Mouse (Mus musculus): ENCODE measurements around the gene Spns2. TPM values are rescaled to one million over a fixed set of nuclear protein-coding genes. Genes with fewer than 3 reads are reported as not detected.

Spns2 gene
- total RNA-seq, 2 experiments from 2014 or later, result 18.0 to 19.5 TPM

DNA sequence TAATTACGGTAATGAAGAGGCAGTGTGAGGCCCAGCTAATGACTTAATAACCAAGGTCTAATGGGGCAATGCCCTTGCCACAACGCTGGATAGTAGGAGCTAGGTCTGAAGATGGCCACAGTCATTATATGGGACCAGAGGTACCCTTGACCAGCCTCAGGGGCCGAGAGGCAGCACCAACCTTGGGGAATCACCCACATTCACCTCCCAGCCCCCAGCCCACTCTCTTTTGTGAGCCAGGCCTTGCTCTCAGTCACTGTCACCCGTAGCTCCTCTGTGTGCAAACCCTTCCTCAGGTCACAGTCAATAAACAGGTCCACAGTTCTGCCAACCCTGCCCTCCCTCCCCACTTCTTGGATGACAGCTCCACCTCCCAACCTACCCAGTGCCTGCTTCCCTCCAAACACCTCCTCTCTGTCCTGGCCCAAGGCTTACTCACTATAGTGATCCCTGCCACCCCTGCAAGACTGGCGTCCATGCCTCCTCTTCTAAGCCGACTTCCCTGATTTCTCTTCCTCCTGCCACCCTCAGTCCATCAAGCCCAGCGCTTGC, 13.6 kb downstream of the Spns2 start:
- intact Hi-C loops (cut with DNase I), result no loop called here
- DNase-seq, result no peak

DNA sequence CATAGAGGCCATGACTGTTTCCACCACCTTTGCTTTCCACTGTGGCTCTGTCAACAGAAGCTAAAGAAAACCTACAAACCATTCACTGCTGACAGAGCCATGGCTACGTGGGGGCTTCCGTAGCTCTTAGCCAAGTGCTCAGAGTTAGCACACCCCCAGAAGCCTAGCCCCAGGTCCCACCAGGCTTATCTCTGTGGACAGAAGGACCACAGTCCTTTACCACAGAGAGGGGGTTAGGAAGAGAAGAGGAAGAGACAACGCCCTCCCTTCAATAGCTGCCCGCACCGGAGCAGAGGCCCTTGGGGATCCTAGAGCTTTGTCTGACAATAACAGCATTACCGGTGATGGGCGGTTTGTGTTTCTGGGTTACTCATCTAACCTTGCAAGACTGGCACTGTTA, 14.3 kb downstream of the Spns2 start:
- intact Hi-C loops (cut with DNase I), result no loop called here
- no peak for DNase-seq

DNA sequence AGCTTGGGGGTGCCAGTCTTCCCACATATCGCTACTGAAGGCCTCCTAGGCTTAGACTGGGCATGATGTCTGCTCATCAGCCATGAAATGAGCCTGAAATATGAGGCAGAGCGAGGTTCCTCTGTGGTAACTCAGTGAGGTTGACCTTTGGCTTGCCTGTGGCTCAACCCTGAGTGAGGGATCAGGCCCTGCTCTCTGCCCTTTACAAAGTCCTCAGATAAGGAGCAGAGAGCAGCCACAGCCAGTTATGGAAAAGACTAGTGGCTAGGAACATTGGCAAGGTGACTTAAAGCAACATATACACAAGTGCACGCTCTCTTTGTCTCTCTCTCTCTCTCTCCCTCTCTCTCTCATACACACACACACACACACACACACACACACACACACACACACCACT, 14.8 kb downstream of the Spns2 start:
- DNase-seq, result no peak
- intact Hi-C loops (cut with DNase I), result no loop called here

DNA sequence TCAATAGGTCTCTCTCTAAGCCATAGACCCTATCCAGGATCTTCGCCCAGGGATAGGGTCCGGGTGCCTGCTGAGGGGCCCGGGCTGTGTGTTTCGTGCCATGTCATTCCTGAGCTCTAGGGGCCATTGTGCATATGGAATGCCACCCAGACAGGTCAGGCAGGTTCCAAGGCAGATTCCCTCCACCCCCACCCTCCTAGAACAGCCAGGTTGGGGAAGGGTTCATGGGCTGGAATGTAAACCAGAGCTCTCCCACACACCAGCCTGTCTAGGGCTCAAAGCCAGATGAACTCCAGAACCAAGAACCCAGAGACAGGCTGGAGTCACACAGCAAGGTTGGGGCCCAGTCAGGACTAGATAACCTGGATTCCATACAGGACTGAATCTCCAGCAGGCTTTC, 16.2 kb downstream of the Spns2 start:
- no peak for DNase-seq
- intact Hi-C loops (cut with DNase I), result no loop called here

DNA sequence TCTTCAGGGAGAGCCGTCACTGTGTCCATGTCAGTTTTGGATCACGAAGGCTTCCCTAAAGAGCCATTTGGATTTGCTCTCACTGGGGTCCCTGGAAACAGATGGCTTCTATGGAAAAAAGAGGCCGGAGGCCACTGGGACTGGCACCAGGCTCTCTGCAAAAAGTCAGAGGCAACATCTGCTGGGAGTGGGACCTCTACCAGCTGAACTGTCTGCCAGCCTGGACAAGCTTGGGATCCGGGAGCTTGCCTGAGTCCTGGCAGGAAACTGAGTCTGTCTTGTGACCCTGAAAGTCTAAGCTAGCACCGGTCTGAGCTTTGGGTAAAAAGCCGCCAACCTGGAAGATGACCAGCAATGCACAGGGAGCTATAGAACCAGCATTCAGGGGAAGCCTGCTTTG, 18.3 kb downstream of the Spns2 start:
- intact Hi-C loops (cut with DNase I), result no loop called here
- no peak for DNase-seq

DNA sequence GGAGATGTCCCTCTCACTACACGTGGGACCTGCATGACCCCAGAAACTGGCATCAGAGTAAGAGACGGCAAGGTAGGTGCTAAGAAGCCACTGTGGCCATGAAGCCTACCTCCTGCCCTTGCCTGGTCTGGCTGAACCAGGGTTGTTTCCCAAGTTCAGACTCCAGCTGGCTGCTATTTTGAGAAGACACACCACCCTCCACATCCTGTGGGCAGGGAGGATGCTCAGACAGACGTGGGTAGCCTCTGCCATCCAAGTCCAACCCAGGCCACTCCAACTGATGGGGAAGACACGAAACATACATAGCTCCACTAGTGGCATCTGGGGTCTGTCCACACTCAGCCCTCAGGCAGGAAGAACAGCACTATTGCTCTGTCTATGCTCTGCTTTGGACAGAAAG, 19.7 kb downstream of the Spns2 start:
- no peak for DNase-seq
- intact Hi-C loops (cut with DNase I), result no loop called here

DNA sequence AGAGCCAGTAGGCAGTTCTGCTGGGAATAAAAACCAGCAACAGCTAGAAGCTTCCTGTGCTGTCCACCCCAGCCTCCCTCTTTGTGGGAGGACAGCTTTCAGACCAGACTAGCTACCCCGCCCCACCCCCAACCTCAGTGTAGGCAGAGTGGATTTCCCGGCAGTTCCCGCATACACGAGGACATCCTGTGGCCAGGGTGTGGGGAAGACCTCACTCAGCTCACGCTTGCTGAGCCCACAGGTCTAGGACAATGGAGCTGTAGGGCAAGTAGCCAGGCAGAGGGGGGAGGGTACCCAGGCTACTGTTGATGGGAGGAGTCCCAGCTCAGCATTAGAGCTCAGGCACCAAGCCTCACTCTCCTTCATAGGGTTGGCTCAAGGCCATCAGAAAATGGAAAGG, 20.5 kb downstream of the Spns2 start:
- DNase-seq, result peak; percentile 85 to 87
- intact Hi-C loops (cut with DNase I), result loop anchor here (1.0 kb wide), 1 partner anchor 20 kb away; the partner anchor contains the start of gene Spns2

DNA sequence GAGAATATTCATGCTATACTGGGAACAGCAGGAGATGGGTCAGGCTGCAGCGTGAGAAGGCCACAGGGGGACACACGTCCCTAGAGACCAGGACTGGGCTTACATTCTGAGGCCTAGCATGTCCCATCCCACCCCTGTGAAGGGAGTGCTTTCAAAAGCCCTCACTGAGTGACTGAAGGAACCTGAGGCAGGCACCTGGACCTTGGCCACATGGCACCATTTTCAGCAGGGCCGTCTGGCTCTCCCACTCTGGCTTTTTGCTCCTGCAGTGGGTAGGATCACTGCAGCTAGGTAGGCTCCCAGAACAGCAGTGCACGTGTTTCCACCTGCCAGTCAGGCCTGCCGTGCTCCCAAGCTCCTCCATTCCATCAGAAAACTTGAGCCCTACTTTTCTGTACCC, 21.2 kb downstream of the Spns2 start:
- intact Hi-C loops (cut with DNase I), result no loop called here
- DNase-seq, result no peak

DNA sequence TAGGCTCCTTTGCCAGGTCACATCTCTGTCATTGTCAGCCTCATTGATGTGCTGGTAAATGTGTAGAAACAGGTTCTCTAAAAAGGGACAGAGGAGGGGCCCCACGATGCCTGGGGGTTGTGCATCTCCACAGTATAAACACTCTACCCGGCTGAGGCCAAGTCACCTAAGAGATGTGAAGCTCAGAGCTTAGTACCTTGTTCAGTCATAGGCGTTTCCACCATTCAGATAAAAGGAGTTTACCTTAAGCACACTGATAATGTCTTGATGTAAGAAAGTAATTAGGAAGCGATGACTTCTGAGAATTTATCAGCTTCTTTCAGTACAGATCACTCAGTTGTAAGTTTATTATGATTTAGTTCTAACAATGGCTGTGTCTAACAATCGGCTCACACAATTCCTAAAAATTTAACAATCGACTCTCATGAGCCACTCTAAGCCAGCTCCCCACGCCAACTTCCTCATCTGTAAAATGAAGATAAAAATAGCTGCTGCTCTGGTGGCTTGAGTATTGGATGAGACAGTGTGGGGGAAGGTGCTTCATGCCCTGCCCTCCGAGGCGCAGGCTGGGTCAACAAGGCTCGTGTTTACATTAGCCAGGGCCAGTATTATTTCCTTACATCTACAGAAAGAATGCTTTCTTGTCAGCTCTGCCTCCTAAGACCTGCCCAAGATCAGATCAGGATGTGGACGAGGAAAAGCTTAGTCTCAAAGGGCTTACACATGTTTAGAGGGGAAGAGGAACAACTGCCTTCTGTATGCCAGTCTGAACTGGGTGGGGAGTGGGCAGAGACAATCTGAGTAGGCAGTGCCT, 22.8 kb downstream of the Spns2 start:
- DNase-seq, result peak; percentile 51
- intact Hi-C loops (cut with DNase I), result no loop called here

DNA sequence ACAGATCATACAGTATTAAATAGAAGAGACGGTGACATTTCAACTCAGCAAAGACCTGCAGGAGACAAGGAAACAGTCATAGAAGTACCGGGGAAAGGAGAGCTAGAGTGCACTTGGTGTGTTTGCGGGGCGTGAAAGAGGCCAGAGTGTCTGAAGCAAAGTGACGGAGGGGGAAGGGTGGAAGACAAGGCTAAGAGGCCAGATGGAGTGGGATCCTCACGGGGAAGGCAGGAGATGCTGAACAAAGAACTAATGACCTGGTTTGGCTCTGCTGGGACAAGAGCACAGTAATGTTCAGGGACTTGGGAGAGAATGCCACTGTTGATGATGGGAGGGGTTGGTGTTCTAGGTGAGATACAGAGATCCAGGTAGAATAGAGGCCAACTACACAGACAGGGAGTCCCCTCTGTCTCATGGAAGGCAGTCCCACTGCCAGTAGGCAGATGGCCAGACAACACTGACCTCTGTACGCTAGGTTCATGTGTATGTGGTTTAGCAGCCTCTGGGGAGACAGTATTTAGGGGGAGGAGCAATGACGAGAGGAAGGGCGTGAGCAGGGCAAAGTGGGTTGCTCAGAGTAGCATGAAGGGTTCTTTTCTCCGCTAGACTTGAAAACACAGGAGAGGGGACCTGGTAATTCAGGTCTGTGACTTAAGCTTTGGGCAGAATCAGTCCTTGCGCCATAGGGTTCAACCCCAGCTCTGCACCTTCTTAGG, 23.6 kb downstream of the Spns2 start:
- no peak for DNase-seq
- intact Hi-C loops (cut with DNase I), result no loop called here

DNA sequence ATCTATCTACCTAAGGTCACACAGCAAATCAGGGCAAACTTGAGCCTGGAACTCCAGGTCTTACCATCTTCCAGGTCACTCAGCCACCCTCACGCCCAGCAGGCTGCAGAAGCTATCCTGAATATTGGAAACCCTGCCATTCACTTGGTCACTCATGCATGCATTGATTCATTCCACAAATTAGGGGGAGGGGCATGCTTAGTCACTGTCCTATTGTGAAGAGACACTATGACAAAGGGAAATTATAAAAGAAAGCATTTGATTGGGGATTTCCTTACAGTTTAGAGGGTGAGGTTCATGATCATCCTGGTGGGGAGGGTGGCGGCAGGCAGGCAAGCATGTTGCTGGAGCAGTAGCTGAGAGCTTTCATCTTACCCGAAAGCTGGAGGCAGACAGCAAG, 24.9 kb downstream of the Spns2 start:
- intact Hi-C loops (cut with DNase I), result no loop called here
- no peak for DNase-seq

DNA sequence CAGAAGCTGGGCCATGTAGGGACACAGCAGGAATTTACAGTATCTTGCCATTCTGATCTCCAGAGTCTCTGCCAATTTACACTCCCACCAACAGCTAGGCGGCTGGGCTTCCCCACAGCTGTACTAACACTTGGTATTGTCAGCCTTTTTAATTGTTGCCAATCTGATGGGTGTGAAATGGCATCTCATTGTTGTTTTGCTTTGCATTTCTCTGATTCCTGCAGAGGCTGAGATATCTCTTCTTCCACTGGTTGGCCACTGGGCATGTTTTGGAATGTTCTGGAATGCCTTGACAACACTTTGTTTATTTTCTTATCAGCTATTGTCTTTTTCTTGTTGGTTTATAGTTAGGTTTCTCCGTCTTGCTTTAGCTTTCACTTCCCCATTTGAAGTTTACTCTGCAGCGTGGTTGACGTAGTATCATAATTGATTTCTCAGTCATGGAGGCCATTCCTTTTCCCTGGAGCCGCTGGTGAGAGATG, 28.2 kb downstream of the Spns2 start:
- intact Hi-C loops (cut with DNase I), result no loop called here
- peak in 1 of 2 experiments; percentile 58 for DNase-seq

DNA sequence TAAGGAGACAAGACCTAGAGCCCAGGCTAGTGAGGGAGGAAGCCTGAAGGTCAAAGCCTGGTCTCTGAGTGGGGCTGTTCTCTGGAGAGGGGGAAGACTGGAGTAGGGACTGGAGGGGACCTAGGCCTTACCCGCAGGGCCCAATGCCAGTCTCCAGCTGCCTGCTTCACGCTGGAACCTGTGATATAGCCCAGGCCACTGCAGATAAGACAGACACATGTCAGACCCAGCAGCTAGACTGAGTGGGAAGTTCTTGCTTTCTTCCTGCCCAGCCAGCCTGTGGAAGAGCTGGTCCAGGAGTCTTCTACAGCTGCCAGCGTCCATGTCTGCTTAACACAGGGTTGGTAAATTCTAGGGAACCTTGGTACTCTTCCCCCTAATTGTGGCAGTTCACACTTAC, 31.2 kb downstream of the Spns2 start:
- DNase-seq, result no peak
- intact Hi-C loops (cut with DNase I), result no loop called here

DNA sequence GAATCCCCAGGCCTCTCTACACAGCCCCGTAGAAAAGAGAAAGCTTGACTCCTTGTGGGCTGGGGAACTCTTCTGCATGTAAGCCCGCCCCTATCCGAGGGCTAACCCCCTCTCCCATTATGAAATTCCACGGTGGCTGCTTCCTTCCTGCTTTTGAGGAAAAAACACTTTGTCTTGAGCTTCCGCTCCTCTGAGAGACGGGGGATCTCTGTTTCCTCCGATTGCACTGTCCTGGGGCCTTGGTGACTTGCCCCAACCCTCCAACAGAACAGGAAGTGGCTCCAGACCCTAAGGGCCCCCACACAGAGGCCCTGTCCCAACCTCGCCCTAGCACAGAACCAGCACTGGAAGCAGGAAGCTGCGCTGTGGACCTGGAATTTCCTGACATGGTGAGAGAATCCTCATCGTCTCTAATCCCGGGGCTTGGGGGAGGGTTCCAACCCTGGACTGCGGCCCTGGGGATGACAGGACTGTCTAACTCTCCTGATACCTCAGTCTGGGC, 31.7 kb downstream of the Spns2 start:
- intact Hi-C loops (cut with DNase I), result loop anchor here (2.0 kb wide), 1 partner anchor 31 kb away; the partner anchor contains the start of gene Spns2
- DNase-seq, result peak; percentile 67 to 72

DNA sequence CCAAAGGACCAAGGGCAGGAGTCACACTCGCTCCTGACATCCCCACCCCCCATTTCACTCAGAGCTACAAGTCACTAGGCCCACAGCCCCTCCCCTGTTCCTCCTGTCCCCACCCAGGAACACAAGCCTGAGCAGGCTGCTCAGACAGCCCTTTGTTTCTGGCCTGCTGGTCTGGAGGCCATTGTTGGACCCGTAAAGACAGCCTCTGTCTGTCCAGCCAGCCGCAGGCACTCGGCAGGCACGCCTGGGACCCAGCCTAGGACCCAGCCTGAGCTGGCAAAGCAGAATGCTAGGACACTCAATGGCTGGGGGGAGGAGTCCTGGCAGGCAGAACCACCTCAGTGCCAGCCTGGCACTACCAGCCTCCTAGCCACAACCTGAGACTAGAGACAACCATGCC, 34.0 kb downstream of the Spns2 start:
- DNase-seq, result no peak
- intact Hi-C loops (cut with DNase I), result loop anchor here (2.0 kb wide), 1 partner anchor 33 kb away; the partner anchor contains the start of gene Spns2

DNA sequence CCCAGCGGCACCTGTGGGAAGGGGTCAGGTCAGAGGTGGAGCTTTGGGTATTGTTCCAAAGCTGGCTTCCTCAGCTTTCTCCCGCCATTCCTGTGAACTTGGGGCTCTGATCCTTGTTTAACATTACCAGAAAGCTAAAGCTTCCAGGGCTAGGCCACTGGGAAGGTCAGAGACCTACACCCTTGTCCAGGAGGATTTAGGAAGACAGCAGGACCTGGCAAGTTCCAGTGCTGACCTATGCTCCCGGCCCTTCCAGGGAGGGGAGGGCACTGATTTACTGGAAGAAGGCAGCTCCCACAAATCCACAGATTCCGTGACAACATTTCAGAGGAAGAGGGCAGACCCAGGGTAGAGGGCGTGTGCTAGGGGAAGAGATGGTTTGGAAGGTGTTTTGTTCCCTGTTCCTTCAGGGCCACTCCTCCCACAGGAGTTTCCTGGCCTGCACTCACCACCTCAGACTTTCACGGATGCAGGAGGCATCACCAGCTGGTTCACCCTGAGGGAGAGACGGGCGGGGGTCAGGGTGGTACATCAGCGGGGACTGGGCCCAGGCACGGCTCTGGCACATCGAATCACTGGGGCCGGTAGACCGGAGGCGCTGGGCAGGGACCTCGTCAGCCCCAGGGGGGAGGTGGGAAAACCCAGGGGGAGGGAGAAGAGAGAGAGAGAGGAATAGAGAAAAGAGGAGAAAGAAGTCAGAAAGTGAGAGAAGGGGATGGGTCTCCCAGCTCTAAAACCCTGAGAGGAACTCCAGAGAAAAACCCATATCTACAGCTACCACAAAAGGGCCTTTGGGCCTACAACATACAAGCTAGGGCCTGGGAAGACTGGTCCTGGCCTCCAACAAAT, 36.4 kb downstream of the Spns2 start:
- intact Hi-C loops (cut with DNase I), result no loop called here
- DNase-seq, result no peak

DNA sequence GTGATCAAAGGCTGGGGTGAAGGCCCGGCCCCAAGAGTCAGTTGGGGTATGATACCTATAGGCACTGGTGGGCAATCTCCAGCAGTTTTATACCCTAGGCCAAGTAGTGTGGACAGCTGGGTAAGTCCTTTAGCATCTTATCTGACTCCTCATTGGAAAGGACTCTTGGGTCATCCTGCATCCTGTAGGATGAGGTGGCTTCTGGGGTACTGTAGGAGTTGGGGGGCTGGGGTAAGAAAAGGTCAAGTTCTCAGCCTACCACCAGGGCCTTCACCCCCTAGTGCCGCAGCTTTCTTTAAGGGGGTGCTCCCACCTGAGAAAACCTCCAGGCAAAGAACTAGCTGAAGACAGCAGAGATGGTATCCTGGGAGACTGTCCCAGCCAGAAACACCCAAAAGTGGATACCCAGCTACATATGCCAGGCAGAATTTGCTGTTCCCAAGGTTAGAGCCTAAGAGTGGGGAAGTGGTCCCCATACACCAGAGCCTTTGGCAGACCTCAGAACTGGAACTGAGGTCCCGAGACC, 37.5 kb downstream of the Spns2 start:
- intact Hi-C loops (cut with DNase I), result no loop called here
- DNase-seq, result no peak

DNA sequence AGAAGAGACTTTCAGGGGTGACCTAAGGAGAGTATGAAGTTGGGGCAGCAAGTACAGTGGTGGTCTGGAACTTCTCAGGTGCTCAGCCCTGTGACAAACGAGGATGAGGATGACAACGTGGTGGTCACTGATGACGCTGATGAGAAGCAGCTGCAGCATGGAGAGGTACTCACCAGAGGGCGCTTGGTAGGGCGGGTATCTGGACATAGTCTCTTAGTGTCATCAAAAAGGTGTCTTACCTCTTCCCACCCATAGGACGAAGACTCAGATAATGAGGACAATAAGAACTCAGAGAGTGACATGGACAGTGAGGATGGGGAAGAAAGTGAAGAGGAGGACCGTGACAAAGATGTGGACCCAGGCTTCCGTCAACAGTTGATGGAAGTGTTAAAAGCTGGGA, 42.2 kb downstream of the Spns2 start:
- no peak for DNase-seq
- intact Hi-C loops (cut with DNase I), result loop anchor here (5.0 kb wide), 1 partner anchor 115 kb away; no protein-coding TSS in a partner anchor

DNA sequence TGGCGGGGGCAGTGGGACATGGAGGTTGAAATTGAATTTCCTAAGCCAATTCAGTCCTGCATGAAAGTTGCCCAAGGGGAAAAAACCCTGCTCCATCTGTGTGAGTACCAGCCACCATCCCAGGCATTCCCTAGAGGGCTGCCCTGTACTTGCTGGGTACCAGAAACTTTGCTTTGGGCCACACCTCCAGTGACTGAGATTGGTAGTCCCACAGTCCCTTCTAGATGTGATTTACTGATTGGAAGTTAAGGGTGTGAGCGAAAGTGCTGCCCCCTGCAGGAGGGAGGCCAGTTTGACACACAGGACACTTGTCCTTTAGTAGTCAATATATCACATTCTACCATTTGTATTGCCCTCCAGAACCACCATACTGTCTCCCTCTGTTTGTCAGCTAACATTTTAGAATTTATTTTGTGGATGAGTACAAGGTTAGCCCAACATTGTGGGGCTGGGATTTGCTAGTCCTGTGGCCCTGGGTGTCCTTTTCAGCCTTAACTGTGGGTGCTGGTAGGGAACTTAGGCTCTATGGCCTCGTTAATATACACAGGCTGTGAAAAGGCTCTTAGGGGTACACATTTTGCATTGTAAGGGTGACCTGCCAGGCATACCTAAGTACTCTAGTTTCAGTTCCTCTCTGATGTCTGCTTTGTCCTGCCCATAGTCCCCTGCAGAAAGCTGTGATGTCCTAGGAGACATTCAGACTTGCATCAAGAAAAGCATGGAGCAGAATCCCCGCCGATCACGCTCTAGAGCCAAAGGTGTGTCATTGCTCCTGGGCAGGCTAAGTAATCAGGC, 43.2 kb downstream of the Spns2 start:
- peak in 1 of 2 experiments; percentile 59 for DNase-seq
- intact Hi-C loops (cut with DNase I), result loop anchor here (5.0 kb wide), 1 partner anchor 116 kb away; no protein-coding TSS in a partner anchor
